Mouse (Mus musculus) layer of hippocampus, adult 18-20 months (tissue): ENCODE results near the gene Eif5a. TPM values are rescaled to one million over a fixed set of nuclear protein-coding genes. Genes with fewer than 3 reads are reported as not detected.

ENCODE experiments used
- DNase-seq, 2 experiments: peaks; one replicate each; pipeline ENCODE4 v3.0.0; 2022; ENCODE audit warnings: low spot score in 2 of 2
- total RNA-seq, 2 experiments: library from RNA; stranded (reverse); gene quantifications; 2 replicates each; pipeline ENCODE4 v1.2.3; 2021

Eif5a gene
- total RNA-seq, 2 experiments from 2014 or later: 438 to 463 TPM

DNA sequence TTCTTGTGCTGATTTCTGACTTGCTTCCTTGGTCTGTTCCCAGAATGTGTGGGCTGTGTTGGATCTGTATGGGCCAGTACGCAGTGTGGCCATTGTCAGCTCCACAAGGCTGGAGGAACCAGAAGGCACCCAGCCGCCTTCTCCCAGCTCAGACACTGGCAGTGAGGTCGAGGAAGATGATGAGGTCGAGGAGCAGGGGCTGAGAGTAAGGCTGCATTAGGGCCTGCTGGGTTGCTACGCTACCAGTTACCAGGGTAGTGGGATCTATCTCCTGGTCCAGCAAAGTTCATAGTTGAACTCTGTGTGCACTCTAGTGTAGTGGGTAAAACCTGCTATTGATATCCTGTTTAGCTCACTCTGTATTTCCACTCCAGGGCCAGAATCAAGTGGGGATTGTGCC lies 12.6 kb downstream of the Eif5a start:
- DNase-seq: no peak

DNA sequence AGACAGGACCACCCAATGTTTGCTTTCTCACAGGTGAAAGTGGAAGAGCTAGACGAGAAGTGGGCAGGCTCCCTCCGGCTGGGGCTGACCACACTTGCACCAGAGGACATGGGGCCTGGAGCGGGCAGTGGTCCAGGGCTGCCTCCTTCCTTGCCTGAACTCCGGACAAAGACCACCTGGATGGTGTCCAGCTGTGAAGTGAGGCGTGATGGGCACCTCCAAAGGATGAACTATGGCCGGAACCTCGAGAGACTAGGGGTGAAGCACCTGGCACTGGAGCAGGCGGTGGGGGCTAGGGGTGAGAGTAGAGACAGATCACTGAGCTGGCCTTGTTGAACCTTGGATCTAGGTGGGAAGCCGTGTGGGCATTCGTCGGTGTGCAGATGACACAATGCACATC lies 13.1 kb downstream of the Eif5a start:
- DNase-seq: no peak

DNA sequence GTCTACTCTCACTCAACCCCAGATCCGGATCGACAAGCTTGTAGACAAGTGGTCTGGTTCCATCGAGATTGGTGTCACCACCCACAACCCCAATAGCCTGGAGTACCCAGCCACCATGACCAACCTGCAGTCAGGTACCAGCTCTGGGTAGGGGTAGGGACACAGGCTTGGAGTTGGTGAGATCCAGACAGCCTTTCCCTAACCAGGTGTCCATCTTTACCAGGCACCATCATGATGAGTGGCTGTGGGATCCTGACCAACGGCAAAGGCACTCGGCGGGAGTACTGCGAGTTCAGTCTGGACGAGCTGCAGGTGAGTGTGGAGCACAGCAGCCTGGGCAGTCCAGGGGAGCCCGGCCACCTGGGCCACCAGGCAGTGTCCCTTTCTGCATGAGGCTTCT lies 17.4 kb downstream of the Eif5a start:
- DNase-seq: no peak

GRCm38 (mm10) chr11:69902972-69903371 lies 18.8 kb downstream of the Eif5a start:
- no peak for DNase-seq

- no peak for DNase-seq
These were observed 19.8 kb downstream of the Eif5a start for GRCm38 (mm10) chr11:69901993-69902392.

GRCm38 (mm10) chr11:69901406-69901846 lies 20.3 kb downstream of the Eif5a start:
- peak; percentile 97 to 99 for DNase-seq

DNA sequence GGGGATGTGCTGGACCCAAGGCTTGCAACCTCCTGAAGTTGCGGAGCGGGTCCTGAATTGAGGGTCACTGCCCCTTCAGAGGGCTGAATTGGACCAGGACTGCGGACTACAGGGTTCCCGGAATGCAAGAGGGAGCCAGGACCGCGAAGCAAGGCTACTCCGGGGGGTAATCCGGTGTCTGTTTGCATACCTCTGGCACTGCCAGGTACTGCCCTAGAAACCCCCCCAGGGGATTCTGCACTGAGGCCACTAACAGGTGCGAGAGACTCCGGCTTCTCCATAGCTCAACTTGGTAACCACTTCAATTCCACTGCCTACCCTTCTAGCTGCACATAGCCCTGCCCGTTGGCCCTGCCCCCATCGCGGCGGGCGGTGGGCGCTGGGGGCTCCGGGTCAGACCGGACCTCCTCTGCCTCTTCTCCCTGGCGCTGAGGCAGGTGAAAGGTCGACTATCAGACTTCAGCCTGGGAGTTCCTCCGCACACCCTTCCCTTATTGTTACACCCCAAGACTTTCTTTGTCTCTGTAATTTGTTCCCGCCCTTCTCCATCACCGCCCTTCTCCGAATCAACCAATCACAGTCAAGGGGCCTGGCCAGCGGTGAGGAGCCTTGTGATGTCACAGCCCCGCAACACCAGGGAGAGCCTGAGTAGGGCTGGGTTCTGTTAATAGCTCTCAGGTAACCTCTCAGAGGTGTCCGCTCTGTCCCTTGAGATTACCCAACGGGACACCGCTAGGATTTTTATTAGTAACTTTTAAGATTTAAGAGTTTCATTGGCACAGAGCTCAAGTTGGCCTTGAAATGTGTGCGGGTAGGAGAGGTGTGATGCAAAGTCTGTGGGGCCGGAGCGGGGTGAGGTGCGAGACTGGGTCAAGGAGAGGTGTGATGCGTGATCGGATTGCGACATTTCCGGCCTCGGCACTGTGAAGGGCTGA lies 21.0 kb downstream of the Eif5a start, which contains the start of the genes 2810408A11Rik and Neurl4:
TSS of gene 2810408A11Rik (minus strand) at position 517 of the 935 bp plus-strand sequence.
TSS of gene Neurl4 (plus strand) at position 602 of the 935 bp plus-strand sequence.
- DNase-seq: peak; percentile 86 to 90

- no peak for DNase-seq
These were observed 21.9 kb downstream of the Eif5a start for GRCm38 (mm10) chr11:69899870-69900269.

GRCm38 (mm10) chr11:69895291-69895690 lies 26.5 kb downstream of the Eif5a start, which contains the start of gene Acap1:
Acap1 (minus strand) TSS chr11:69895539.
- DNase-seq: no peak

DNA sequence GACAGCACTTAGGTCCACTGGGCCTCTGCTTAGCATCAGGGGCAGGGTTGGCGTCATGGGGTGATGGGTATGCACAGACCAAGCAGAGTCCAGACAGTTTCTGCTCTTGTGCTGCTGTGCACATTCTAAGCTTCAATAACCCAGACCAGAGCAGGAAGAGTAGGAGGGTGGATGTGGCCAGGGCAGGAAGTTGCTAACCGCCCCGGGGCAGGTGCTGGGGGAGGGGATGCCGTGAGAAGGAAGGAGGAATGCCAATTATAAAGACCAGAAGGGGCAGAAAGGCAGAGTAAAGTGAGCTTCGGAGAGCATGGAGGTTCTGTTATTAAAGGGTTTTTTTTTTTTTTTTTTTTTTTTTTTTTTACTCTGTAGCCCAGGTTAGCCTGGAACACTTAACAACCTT lies 27.1 kb downstream of the Eif5a start:
- no peak for DNase-seq

- peak in 1 of 2 experiments; percentile 34 for DNase-seq
These were observed 30.3 kb downstream of the Eif5a start for GRCm38 (mm10) chr11:69891482-69891881.

GRCm38 (mm10) chr11:69886907-69887635 lies 34.7 kb downstream of the Eif5a start:
- no peak for DNase-seq

GRCm38 (mm10) chr11:69884663-69885062 lies 37.1 kb downstream of the Eif5a start:
- no peak for DNase-seq

GRCm38 (mm10) chr11:69884240-69884639 lies 37.5 kb downstream of the Eif5a start:
- no peak for DNase-seq

GRCm38 (mm10) chr11:69883527-69884151 lies 38.1 kb downstream of the Eif5a start:
- DNase-seq: no peak

DNA sequence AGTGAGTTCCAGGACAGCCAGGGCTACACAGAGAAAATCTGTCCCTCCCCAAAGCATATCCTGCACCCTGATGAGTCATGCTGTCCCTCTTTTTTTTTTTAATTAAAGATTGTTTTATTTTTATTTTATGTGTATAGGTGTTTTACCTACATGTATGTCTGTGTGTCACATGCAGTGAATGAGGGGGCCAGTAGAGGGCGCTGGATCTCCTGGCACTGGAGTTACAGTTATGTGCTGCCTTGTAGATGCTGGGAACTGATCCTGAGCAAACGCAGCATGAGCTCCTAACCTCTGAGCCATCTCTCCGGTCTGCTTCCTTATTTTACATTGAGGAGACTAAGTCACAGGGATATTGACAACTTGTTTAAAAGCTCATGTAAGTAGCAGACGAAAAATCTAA lies 38.7 kb downstream of the Eif5a start:
- DNase-seq: no peak

- no peak for DNase-seq
These were observed 39.7 kb downstream of the Eif5a start for GRCm38 (mm10) chr11:69881787-69882670.

GRCm38 (mm10) chr11:69880853-69881603 lies 40.7 kb downstream of the Eif5a start, which contains the start of gene Kctd11:
Kctd11 (minus strand) TSS chr11:69881406.
- peak; percentile 35 to 57 for DNase-seq

DNA sequence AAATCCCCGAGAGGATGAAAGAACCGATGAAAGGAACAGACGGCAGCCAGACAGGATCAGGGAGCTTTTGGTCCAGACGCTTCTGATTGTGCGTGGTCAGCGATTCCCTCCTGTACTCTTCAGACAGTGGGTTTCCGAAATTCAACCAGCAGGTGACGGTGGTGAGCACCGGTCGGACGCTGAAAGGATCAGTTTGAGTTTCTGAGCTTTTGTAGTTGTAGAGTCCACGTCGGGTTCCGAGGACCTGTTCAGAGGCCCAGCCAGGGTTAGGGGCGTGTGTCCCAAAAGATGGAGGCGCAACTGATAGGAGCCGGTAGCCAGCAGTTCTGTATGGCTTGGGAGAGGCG lies 41.3 kb downstream of the Eif5a start:
- DNase-seq: peak in 1 of 2 experiments; percentile 44

DNA sequence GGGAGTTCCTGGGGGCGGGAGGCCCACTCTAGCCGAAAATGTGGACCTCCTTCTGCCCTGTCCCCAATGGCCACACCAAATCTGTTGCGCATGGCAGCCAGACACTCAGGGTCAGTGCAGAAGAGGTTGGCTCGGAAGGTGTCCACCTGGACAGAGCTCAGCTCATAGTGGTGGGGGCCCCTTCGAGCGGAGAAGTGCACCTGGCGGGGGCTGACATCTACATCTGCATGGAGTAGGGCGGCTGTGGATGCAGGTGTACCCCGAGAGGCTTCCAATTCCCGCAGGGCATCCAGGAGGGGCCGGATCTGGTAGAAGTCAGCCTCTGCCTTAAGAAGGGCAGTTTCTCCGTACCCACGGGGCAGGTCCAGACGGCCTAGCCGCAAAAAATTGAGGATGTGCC lies 42.0 kb downstream of the Eif5a start:
- no peak for DNase-seq
